Comparison of ENCODE assay signal across 10 mouse cellular contexts in the genomic region with DNA sequence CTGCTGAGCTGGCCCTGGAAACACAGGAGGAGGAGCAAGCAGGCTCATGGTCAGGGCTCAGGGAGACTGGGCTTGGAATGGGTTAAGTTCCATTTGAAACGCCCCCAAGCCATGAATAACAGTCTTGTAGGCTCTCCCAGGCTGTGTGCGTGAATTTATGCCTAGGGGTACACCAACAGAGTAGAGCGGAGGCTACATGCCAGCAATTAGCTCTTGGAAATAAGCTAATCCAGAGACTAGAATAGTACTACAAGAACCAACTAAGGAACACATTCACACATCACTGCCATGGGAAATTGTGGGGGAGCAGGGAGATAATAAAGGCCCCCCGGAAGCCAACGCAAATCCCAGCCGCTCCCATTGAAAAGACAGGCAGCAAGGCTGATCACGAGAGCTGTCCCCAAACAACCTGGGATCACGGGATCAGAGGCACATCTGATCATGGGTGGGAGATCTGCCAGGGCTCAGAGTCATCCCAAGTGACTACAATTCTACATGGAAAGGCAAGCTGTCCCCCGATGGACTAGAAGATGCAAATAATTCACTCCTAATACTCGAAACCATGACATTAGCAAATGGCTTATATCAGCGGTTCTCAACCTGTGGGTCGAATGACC.
DNase-seq lines count a peak whose midpoint lies in the region; ATAC-seq and TF ChIP-seq lines count a peak whose summit lies in the region.
"Had no signal": no experiment of that assay in that cellular context is flagged by ENCODE, and none has a peak within 500 bp of the region (broad histone marks: within the 10 kb centered on the region; RNA-seq: fewer than 3 reads in every experiment).

No protein-coding gene starts in this region.

- H3K4me2 ChIP-seq in midbrain, embryonic 14.5 days (ENCODE audit: low read length), result no peak overlapping the region
- no peak overlapping the region for H3K4me2 ChIP-seq in midbrain, embryonic 15.5 days
- H3K4me2 ChIP-seq: limb, embryonic 12.5 days; stomach, embryonic 15.5 days had no signal

- WGBS in cerebellum, adult 2 months, result 65% methylated on average over 12 of the region's 12 CpGs
- 51% methylated on average over 12 of the region's 12 CpGs for WGBS in midbrain, embryonic 14.5 days
- 85% methylated on average over 12 of the region's 12 CpGs for WGBS in midbrain, embryonic 10.5 days
- WGBS in midbrain, embryonic 15.5 days, result 46% methylated on average over 12 of the region's 12 CpGs

- H3K27me3 ChIP-seq in cerebellum, adult 2 months (ENCODE audit: control insufficient read depth, insufficient read depth, low read length), result no peaks in the 10 kb centered on the region
- no peaks in the 10 kb centered on the region for H3K27me3 ChIP-seq in midbrain, embryonic 14.5 days (ENCODE audit: control insufficient read depth, insufficient read depth, low read length)
- H3K27me3 ChIP-seq in midbrain, embryonic 10.5 days (ENCODE audit: low read depth, poor library complexity, severe bottlenecking), result no peaks in the 10 kb centered on the region
- no peaks in the 10 kb centered on the region for H3K27me3 ChIP-seq in midbrain, embryonic 15.5 days (replicated peaks)
- H3K27me3 ChIP-seq: limb, embryonic 12.5 days; stomach, embryonic 15.5 days had no signal

- no peaks in the 10 kb centered on the region for H3K9me3 ChIP-seq in midbrain, embryonic 14.5 days (ENCODE audit: control insufficient read depth, low read length)
- H3K9me3 ChIP-seq in midbrain, embryonic 10.5 days (replicated peaks), result no peaks in the 10 kb centered on the region
- H3K9me3 ChIP-seq in midbrain, embryonic 15.5 days, result no peaks in the 10 kb centered on the region
- H3K9me3 ChIP-seq: limb, embryonic 12.5 days; stomach, embryonic 15.5 days had no signal

- DNase-seq in cerebellum, postnatal 10 days, result peak; percentile 64 to 75
- no peak for DNase-seq in cerebellum, adult 2 months
- DNase-seq in midbrain, embryonic 14.5 days, result peak; percentile 52
- no peak for DNase-seq in midbrain, embryonic 10.5 days (ENCODE audit: low spot score)
- DNase-seq in kidney, postnatal 25 days, result no peak
- DNase-seq in gastrocnemius, postnatal 10 days, result no peak
- DNase-seq in lung, adult 18-20 months, result no peak

- peaks cover 56% of the 10 kb centered on the region for H3K4me1 ChIP-seq in cerebellum, adult 2 months (ENCODE audit: control insufficient read depth, insufficient read depth, low read length)
- peaks cover 31% of the 10 kb centered on the region for H3K4me1 ChIP-seq in midbrain, embryonic 14.5 days (ENCODE audit: control insufficient read depth, insufficient read depth, low read length)
- H3K4me1 ChIP-seq in midbrain, embryonic 10.5 days, result peaks cover 40% of the 10 kb centered on the region
- peaks cover 39% of the 10 kb centered on the region for H3K4me1 ChIP-seq in midbrain, embryonic 15.5 days
- H3K4me1 ChIP-seq: limb, embryonic 12.5 days; stomach, embryonic 15.5 days had no signal

- H3K9ac ChIP-seq in midbrain, embryonic 14.5 days (replicated peaks; ENCODE audit: low read length), result no peak overlapping the region
- H3K9ac ChIP-seq in midbrain, embryonic 15.5 days, result no peak overlapping the region
- H3K9ac ChIP-seq: limb, embryonic 12.5 days; stomach, embryonic 15.5 days had no signal

- no peak overlapping the region for H3K27ac ChIP-seq in cerebellum, adult 2 months (ENCODE audit: insufficient read depth, low read length)
- peak overlapping the region; percentile 70 for H3K27ac ChIP-seq in midbrain, embryonic 14.5 days (replicated peaks; ENCODE audit: low read depth, low read length)
- no peak overlapping the region for H3K27ac ChIP-seq in midbrain, embryonic 10.5 days (replicated peaks)
- peak overlapping the region; percentile 68 for H3K27ac ChIP-seq in midbrain, embryonic 15.5 days
- H3K27ac ChIP-seq: limb, embryonic 12.5 days; stomach, embryonic 15.5 days had no signal

- ATAC-seq in midbrain, embryonic 14.5 days (ENCODE audit: low FRiP score, low TSS enrichment), result no peak
- peak; percentile 32 for ATAC-seq in midbrain, embryonic 15.5 days (replicated peaks)

- no peak for TF ChIP-seq POLR2A in cerebellum, adult 2 months (IDR thresholded peaks at IDR 0.05; ENCODE audit: borderline replicate concordance, insufficient read depth, low read length)

- no peak overlapping the region for H3K4me3 ChIP-seq in cerebellum, adult 2 months (replicated peaks; ENCODE audit: insufficient read depth, low read depth, low read length)
- H3K4me3 ChIP-seq in midbrain, embryonic 14.5 days (replicated peaks; ENCODE audit: low read depth, low read length), result no peak overlapping the region
- H3K4me3 ChIP-seq in midbrain, embryonic 10.5 days, result no peak overlapping the region
- H3K4me3 ChIP-seq in midbrain, embryonic 15.5 days, result no peak overlapping the region
- H3K4me3 ChIP-seq: limb, embryonic 12.5 days; stomach, embryonic 15.5 days had no signal

- TF ChIP-seq CTCF in cerebellum, adult 2 months (IDR thresholded peaks at IDR 0.05; ENCODE audit: borderline replicate concordance, insufficient read depth, low read depth, low read length), result no peak

- 0 out of 2 replicates have a peak, but pooled peaks cover 10% of the 10 kb centered on the region for H3K36me3 ChIP-seq in midbrain, embryonic 14.5 days (ENCODE audit: control insufficient read depth, insufficient read depth, low read length)
- H3K36me3 ChIP-seq in midbrain, embryonic 10.5 days, result no peaks in the 10 kb centered on the region
- no peaks in the 10 kb centered on the region for H3K36me3 ChIP-seq in midbrain, embryonic 15.5 days (replicated peaks)
- H3K36me3 ChIP-seq: limb, embryonic 12.5 days; stomach, embryonic 15.5 days had no signal

Comparison
In these comparisons a context has a peak if more than half of its experiments do, and no peak if none do; other contexts are left out.
1. DNase-seq: peak in cerebellum, postnatal 10 days (2 of 2) and midbrain, embryonic 14.5 days (single experiment); none in cerebellum, adult 2 months (0 of 2), midbrain, embryonic 10.5 days (single experiment), kidney, postnatal 25 days (0 of 2), gastrocnemius, postnatal 10 days (single experiment) and lung, adult 18-20 months (0 of 2).
2. H3K27ac ChIP-seq: peak in midbrain, embryonic 14.5 days (single experiment) and midbrain, embryonic 15.5 days (single experiment); none in cerebellum, adult 2 months (single experiment) and midbrain, embryonic 10.5 days (single experiment).